Mouse (Mus musculus) G1E (cell line): ENCODE data around the gene Thsd4. TPM values are rescaled to one million over a fixed set of nuclear protein-coding genes. Genes with fewer than 3 reads are reported as not detected.

ENCODE experiments used
- ATAC-seq: 2 replicates; pipeline ENCODE4 v1.8.0; 2016; ENCODE audit warnings: mild to moderate bottlenecking; ENCODE audit not compliant: insufficient number of reproducible peaks, poor library complexity, low FRiP score, severe bottlenecking; ENCODE audit errors: extremely low read depth
- DNase-seq: peaks from one replicate; pipeline ENCODE4 v3.0.0; 2012; ENCODE audit warnings: low spot score
- H3K27me3 ChIP-seq: 2 replicates; pipeline ENCODE4 v1.6.1; 2012; ENCODE audit warnings: mild to moderate bottlenecking, low read length, inconsistent platforms; ENCODE audit not compliant: insufficient read depth
- H3K36me3 ChIP-seq: replicated peaks from 2 replicates; pipeline ENCODE3; 2012; ENCODE audit warnings: mild to moderate bottlenecking, inconsistent platforms
- H3K4me1 ChIP-seq: 2 replicates; pipeline ENCODE4 v1.6.1; 2012; ENCODE audit warnings: low read depth, low read length, inconsistent platforms, mixed read lengths; ENCODE audit not compliant: insufficient read depth
- H3K4me3 ChIP-seq: 2 replicates; pipeline ENCODE4 v1.5.1; 2012; ENCODE audit warnings: low read depth, mild to moderate bottlenecking, inconsistent platforms, low read length, moderate library complexity, mixed read lengths
- H3K9me3 ChIP-seq: replicated peaks from 2 replicates; pipeline ENCODE4 v1.6.1; 2012; ENCODE audit warnings: inconsistent platforms
- CTCF ChIP-seq: IDR thresholded peaks from 2 replicates; pipeline ENCODE4 v1.5.1; 2012; ENCODE audit warnings: low read depth, low read length, inconsistent platforms, mixed read lengths
- GATA1 ChIP-seq: IDR thresholded peaks from 2 replicates; pipeline ENCODE4 v1.6.1; 2012; ENCODE audit warnings: borderline replicate concordance, low read length, inconsistent platforms, mixed read lengths
- GATA2 ChIP-seq: IDR thresholded peaks from 2 replicates; pipeline ENCODE4 v1.6.1; 2012; ENCODE audit warnings: low read depth, low read length, inconsistent platforms, borderline replicate concordance
- POLR2AphosphoS5 ChIP-seq: IDR thresholded peaks from 2 replicates; pipeline ENCODE4 v1.6.1; 2012; ENCODE audit warnings: low read depth, low read length, inconsistent platforms; ENCODE audit not compliant: insufficient replicate concordance
- TAL1 ChIP-seq: conservative IDR thresholded peaks from 2 replicates; pipeline ENCODE4 v1.6.1; 2012; ENCODE audit warnings: low read depth, low read length, inconsistent platforms, mixed read lengths
- polyA plus RNA-seq: library from polyadenylated mRNA; stranded (reverse); fragments of >175 nt; gene quantifications from 2 replicates; pipeline ENCODE4 v1.2.3, GENCODE M21; 2012
- total RNA-seq, 2 experiments: library from RNA; stranded (forward) in 1 of 2; stranded (reverse) in 1 of 2; fragments of 200-1000 nt in 1 of 2; fragments of >200 nt in 1 of 2; fragmentation: Nextera tagmentation in 1 of 2; gene quantifications; 2 replicates each; pipeline ENCODE4 v1.2.3; 2014 to 2017

Gene Thsd4
- total and polyA plus RNA-seq, 3 experiments: 1.8 to 2.8 (median 2.4) TPM

- H3K9me3 ChIP-seq: no peaks in the 10 kb centered on the region
- ATAC-seq: no peak
- TF ChIP-seq TAL1: no peak
- TF ChIP-seq POLR2AphosphoS5: no peak
- H3K4me1 ChIP-seq: no peaks in the 10 kb centered on the region
- H3K27me3 ChIP-seq: peaks cover 55% of the 10 kb centered on the region
- no peaks in the 10 kb centered on the region for H3K36me3 ChIP-seq
- no peak overlapping the region for H3K4me3 ChIP-seq
- no peak for DNase-seq
Measured at GRCm38 (mm10) chr9:59949511-59949910, 572.3 kb downstream of the Thsd4 start.

- ATAC-seq (no peak), DNase-seq (no peak)
- Histone ChIP-seq H3K36me3 (no peaks in the 10 kb centered on the region), H3K27me3 (peaks cover 58% of the 10 kb centered on the region), H3K4me1 (no peaks in the 10 kb centered on the region), H3K4me3 (no peak overlapping the region), H3K9me3 (no peaks in the 10 kb centered on the region)
- TF ChIP-seq POLR2AphosphoS5: no peak
- no peak for TF ChIP-seq TAL1
- TF ChIP-seq GATA2: no peak
- no peak for TF ChIP-seq GATA1
- no peak for TF ChIP-seq CTCF
Measured at GRCm38 (mm10) chr9:59948691-59949250, 573.1 kb downstream of the Thsd4 start.

- DNase-seq (no peak), ATAC-seq (no peak)
- no peaks in the 10 kb centered on the region for H3K4me1 ChIP-seq
- no peak overlapping the region for H3K4me3 ChIP-seq
- TF ChIP-seq GATA2: no peak
- no peak for TF ChIP-seq POLR2AphosphoS5
- no peak for TF ChIP-seq TAL1
- TF ChIP-seq CTCF: no peak
- no peak for TF ChIP-seq GATA1
- H3K36me3 ChIP-seq: no peaks in the 10 kb centered on the region
- peaks cover 57% of the 10 kb centered on the region for H3K27me3 ChIP-seq
- no peaks in the 10 kb centered on the region for H3K9me3 ChIP-seq
Measured at GRCm38 (mm10) chr9:59948226-59948625, 573.6 kb downstream of the Thsd4 start.

GRCm38 (mm10) chr9:59947271-59947670 lies 574.6 kb downstream of the Thsd4 start:
- TF ChIP-seq TAL1 (no peak), POLR2AphosphoS5 (no peak), GATA2 (no peak), CTCF (no peak), GATA1 (no peak)
- ATAC-seq (no peak), DNase-seq (no peak)
- Histone ChIP-seq H3K27me3 (peaks cover 52% of the 10 kb centered on the region), H3K9me3 (no peaks in the 10 kb centered on the region), H3K4me1 (no peaks in the 10 kb centered on the region), H3K36me3 (no peaks in the 10 kb centered on the region), H3K4me3 (no peak overlapping the region)

GRCm38 (mm10) chr9:59945241-59945640 lies 576.6 kb downstream of the Thsd4 start:
- Histone ChIP-seq H3K4me1 (peaks cover under 1% of the 10 kb centered on the region; the same call in 1 of the 2 replicates), H3K4me3 (no peak overlapping the region), H3K9me3 (no peaks in the 10 kb centered on the region), H3K36me3 (no peaks in the 10 kb centered on the region), H3K27me3 (peaks cover 46% of the 10 kb centered on the region)
- DNase-seq: no peak
- no peak for TF ChIP-seq TAL1
- TF ChIP-seq GATA2: no peak
- no peak for TF ChIP-seq GATA1
- TF ChIP-seq POLR2AphosphoS5: no peak
- TF ChIP-seq CTCF: no peak
- no peak for ATAC-seq

GRCm38 (mm10) chr9:59943826-59944225 lies 578.0 kb downstream of the Thsd4 start:
- Histone ChIP-seq H3K27me3 (peaks cover 39% of the 10 kb centered on the region), H3K4me1 (peaks cover 3% of the 10 kb centered on the region; the same call in 1 of the 2 replicates), H3K4me3 (no peak overlapping the region), H3K9me3 (no peaks in the 10 kb centered on the region), H3K36me3 (no peaks in the 10 kb centered on the region)
- TF ChIP-seq GATA2 (no peak), POLR2AphosphoS5 (no peak), CTCF (no peak), GATA1 (no peak), TAL1 (no peak)
- ATAC-seq (no peak), DNase-seq (no peak)

- DNase-seq: no peak
- Histone ChIP-seq H3K9me3 (no peaks in the 10 kb centered on the region), H3K27me3 (peaks cover 38% of the 10 kb centered on the region), H3K4me1 (peaks cover 3% of the 10 kb centered on the region; the same call in 1 of the 2 replicates), H3K4me3 (no peak overlapping the region), H3K36me3 (no peaks in the 10 kb centered on the region)
- no peak for ATAC-seq
- TF ChIP-seq CTCF (no peak), TAL1 (no peak)
Measured at GRCm38 (mm10) chr9:59942501-59943085, 579.3 kb downstream of the Thsd4 start.
